Mouse (Mus musculus) layer of hippocampus, postnatal 36 days (tissue): Measurements from ENCODE around the gene Syne3. TPM values are rescaled to one million over a fixed set of nuclear protein-coding genes. Genes with fewer than 3 reads are reported as not detected.

Experiments used
- DNase-seq, 2 experiments: peaks; one replicate each; pipeline ENCODE4 v3.0.0; 2022
- total RNA-seq, 2 experiments: library from RNA; stranded (reverse); gene quantifications; 2 replicates each; pipeline ENCODE4 v1.2.3; 2021

Gene Syne3
- total RNA-seq, 2 experiments from 2014 or later: 1.3 to 2.0 TPM

GRCm38 (mm10) chr12:104960421-104960820, 49.2 kb downstream of the Syne3 start:
- DNase-seq: no peak

GRCm38 (mm10) chr12:104959966-104960365, 49.6 kb downstream of the Syne3 start:
- DNase-seq: no peak

- no peak for DNase-seq
Observed at GRCm38 (mm10) chr12:104958263-104958662, 51.3 kb downstream of the Syne3 start.

- no peak for DNase-seq
Observed at GRCm38 (mm10) chr12:104957165-104957564, 52.4 kb downstream of the Syne3 start.

- no peak for DNase-seq
Observed at GRCm38 (mm10) chr12:104956406-104956805, 53.2 kb downstream of the Syne3 start.

GRCm38 (mm10) chr12:104955003-104955800, 54.4 kb downstream of the Syne3 start:
- no peak for DNase-seq

- peak in 1 of 2 experiments; percentile 33 for DNase-seq
Observed at GRCm38 (mm10) chr12:104953941-104954340, 55.7 kb downstream of the Syne3 start.

- peak; percentile 71 to 74 for DNase-seq
Observed at GRCm38 (mm10) chr12:104952458-104952857, 57.2 kb downstream of the Syne3 start.

GRCm38 (mm10) chr12:104947911-104948310, 61.7 kb downstream of the Syne3 start:
- DNase-seq: no peak

- DNase-seq: no peak
Observed at GRCm38 (mm10) chr12:104946231-104946630, 63.4 kb downstream of the Syne3 start.

GRCm38 (mm10) chr12:104940466-104940865, 69.1 kb downstream of the Syne3 start:
- DNase-seq: no peak

GRCm38 (mm10) chr12:104940027-104940386, 69.6 kb downstream of the Syne3 start:
- no peak for DNase-seq

- peak; percentile 75 to 81 for DNase-seq
Observed at GRCm38 (mm10) chr12:104939372-104940026, 70.1 kb downstream of the Syne3 start.

GRCm38 (mm10) chr12:104938935-104939334, 70.7 kb downstream of the Syne3 start:
- DNase-seq: no peak

GRCm38 (mm10) chr12:104936223-104936622, 73.4 kb downstream of the Syne3 start:
- DNase-seq: no peak

- DNase-seq: no peak
Observed at GRCm38 (mm10) chr12:104935144-104935543, 74.5 kb downstream of the Syne3 start.

GRCm38 (mm10) chr12:104933800-104934199, 75.8 kb downstream of the Syne3 start:
- DNase-seq: no peak

- no peak for DNase-seq
Observed at GRCm38 (mm10) chr12:104933217-104933616, 76.4 kb downstream of the Syne3 start.

GRCm38 (mm10) chr12:104925765-104926164, 83.8 kb downstream of the Syne3 start:
- no peak for DNase-seq

- DNase-seq: no peak
Observed at GRCm38 (mm10) chr12:104925035-104925434, 84.6 kb downstream of the Syne3 start.

GRCm38 (mm10) chr12:104924546-104924945, 85.1 kb downstream of the Syne3 start:
- no peak for DNase-seq

- no peak for DNase-seq
Observed at GRCm38 (mm10) chr12:104923948-104924388, 85.6 kb downstream of the Syne3 start.

- no peak for DNase-seq
Observed at GRCm38 (mm10) chr12:104922647-104923046, 87.0 kb downstream of the Syne3 start.

- no peak for DNase-seq
Observed at GRCm38 (mm10) chr12:104921071-104921470, 88.5 kb downstream of the Syne3 start.
